Mouse (Mus musculus) 3134 (cell line): ENCODE measurements around the gene Pik3c2b.
A peak's percentile ranks its signal among the peaks of the same experiment; 100 is the strongest.
"Not testable (repeated sequence)": the region's sequence is repeated elsewhere in the genome, so short reads cannot be mapped to it uniquely, and the experiment has no call there.

ENCODE experiments used
- DNase-seq: peaks from one replicate; pipeline ENCODE4 v3.0.0-alpha.2; 2011; ENCODE audit warnings: low spot score; ENCODE audit not compliant: insufficient read length; ENCODE audit errors: extremely low read depth

Pik3c2b gene

GRCm38 (mm10) chr1:133045011-133045860 lies at the start of gene Pik3c2b:
Gene Pik3c2b, plus strand, starts transcription at chr1:133045667.
- no peak for DNase-seq

GRCm38 (mm10) chr1:133000347-133000746 lies 45.1 kb upstream of the Pik3c2b start:
- no peak for DNase-seq

- no peak for DNase-seq
These were observed 38.9 kb upstream of the Pik3c2b start for GRCm38 (mm10) chr1:133006571-133006970.

- no peak for DNase-seq
These were observed 33.3 kb upstream of the Pik3c2b start for GRCm38 (mm10) chr1:133011955-133012841.

GRCm38 (mm10) chr1:133013331-133013730 lies 32.1 kb upstream of the Pik3c2b start:
- DNase-seq: no peak

- DNase-seq: no peak
These were observed 31.3 kb upstream of the Pik3c2b start for GRCm38 (mm10) chr1:133014196-133014595.

- no peak for DNase-seq
These were observed 28.6 kb upstream of the Pik3c2b start for GRCm38 (mm10) chr1:133016775-133017428.

GRCm38 (mm10) chr1:133018580-133018979 lies 26.9 kb upstream of the Pik3c2b start:
- DNase-seq: no peak

- DNase-seq: no peak
These were observed 26.2 kb upstream of the Pik3c2b start for GRCm38 (mm10) chr1:133019312-133019711.

GRCm38 (mm10) chr1:133020137-133020894 lies 25.2 kb upstream of the Pik3c2b start:
- DNase-seq: no peak

- no peak for DNase-seq
These were observed 24.1 kb upstream of the Pik3c2b start for GRCm38 (mm10) chr1:133021391-133021790.

- not testable (repeated sequence) for DNase-seq
These were observed 23.5 kb upstream of the Pik3c2b start for GRCm38 (mm10) chr1:133021971-133022370.

GRCm38 (mm10) chr1:133023723-133024122 lies 21.7 kb upstream of the Pik3c2b start:
- not testable (repeated sequence) for DNase-seq

GRCm38 (mm10) chr1:133024426-133024825 lies 21.0 kb upstream of the Pik3c2b start:
- no peak for DNase-seq

- DNase-seq: peak; percentile 90
These were observed 20.2 kb upstream of the Pik3c2b start for GRCm38 (mm10) chr1:133025051-133025795.

GRCm38 (mm10) chr1:133025796-133026190 lies 19.7 kb upstream of the Pik3c2b start:
- peak; percentile 45 for DNase-seq

GRCm38 (mm10) chr1:133027126-133027525 lies 18.3 kb upstream of the Pik3c2b start:
- DNase-seq: no peak

- DNase-seq: no peak
These were observed 17.5 kb upstream of the Pik3c2b start for GRCm38 (mm10) chr1:133027980-133028379.

GRCm38 (mm10) chr1:133029744-133030143 lies 15.7 kb upstream of the Pik3c2b start:
- no peak for DNase-seq
